Mouse (Mus musculus): ENCODE data around the gene Nisch.

DNA sequence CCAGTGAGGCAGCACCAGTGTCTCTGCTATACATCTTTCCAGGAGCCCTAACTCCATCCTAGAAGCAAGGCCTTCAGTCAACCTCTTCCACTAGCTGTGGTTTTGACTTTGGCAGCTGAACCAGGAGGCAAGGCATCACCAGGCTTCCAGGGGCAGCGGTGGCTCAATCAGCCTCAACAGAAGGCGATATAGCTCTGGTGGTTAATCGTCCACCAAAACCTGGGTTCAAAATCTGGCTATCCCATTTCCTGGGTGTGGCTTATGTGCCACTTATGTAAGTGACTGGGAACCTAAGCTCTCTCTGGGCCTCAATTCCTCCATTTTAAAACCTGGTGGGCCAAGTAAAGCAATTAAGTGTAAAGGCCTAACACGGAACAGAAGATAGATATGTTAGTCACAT lies 11.9 kb downstream of the Nisch start:
- no peak for TF ChIP-seq CTCF (IDR thresholded peaks at IDR 0.05; ENCODE audit: control insufficient read depth, insufficient read depth, insufficient read length)
- TF ChIP-seq MYOD1 (IDR thresholded peaks at IDR 0.05; ENCODE audit: control insufficient read depth, insufficient read length, low read depth): no peak
- no peak for TF ChIP-seq MAX (IDR thresholded peaks at IDR 0.05)
